Mouse (Mus musculus) C2C12 (cell line): ENCODE results near the gene Tbcd. TPM values are rescaled to one million over a fixed set of nuclear protein-coding genes. Genes with fewer than 3 reads are reported as not detected.

ENCODE experiments used
- H3K27me3 ChIP-seq: one replicate; pipeline ENCODE4 v1.6.1; 2011; ENCODE audit not compliant: control insufficient read depth, insufficient read depth, insufficient read length
- H3K36me3 ChIP-seq: one replicate; pipeline ENCODE4 v1.6.1; 2011; ENCODE audit not compliant: control insufficient read depth, insufficient read depth
- H3K4me3 ChIP-seq: one replicate; pipeline ENCODE4 v1.5.1; 2011; ENCODE audit warnings: mild to moderate bottlenecking, control low read depth; ENCODE audit not compliant: poor library complexity, insufficient read depth, severe bottlenecking
- H3K79me2 ChIP-seq: one replicate; pipeline ENCODE4 v1.6.1; 2011; ENCODE audit not compliant: control insufficient read depth, insufficient read depth
- H3K79me3 ChIP-seq: one replicate; pipeline ENCODE4 v1.6.1; 2011; ENCODE audit warnings: low read depth, control low read depth
- H3ac ChIP-seq: one replicate; pipeline ENCODE3; 2011; ENCODE audit warnings: low read depth; ENCODE audit not compliant: control insufficient read depth, insufficient read length
- CEBPB ChIP-seq: IDR thresholded peaks from one replicate; pipeline ENCODE4 v1.6.1; 2011; ENCODE audit warnings: low read depth, mild to moderate bottlenecking, control low read depth, moderate library complexity
- CTCF ChIP-seq: IDR thresholded peaks from one replicate; pipeline ENCODE4 v1.5.1; 2011; ENCODE audit not compliant: control insufficient read depth, insufficient read depth, insufficient read length
- FOSL1 ChIP-seq: IDR thresholded peaks from one replicate; pipeline ENCODE4 v1.8.0; 2011; ENCODE audit warnings: mild to moderate bottlenecking, low read length; ENCODE audit not compliant: poor library complexity, insufficient read depth, severe bottlenecking
- MAX ChIP-seq: IDR thresholded peaks from one replicate; pipeline ENCODE4 v1.6.1; 2011; ENCODE audit warnings: mild to moderate bottlenecking, control low read depth
- MYOD1 ChIP-seq: IDR thresholded peaks from one replicate; pipeline ENCODE4 v1.6.1; 2011; ENCODE audit warnings: low read depth; ENCODE audit not compliant: control insufficient read depth, insufficient read length
- MYOG ChIP-seq: IDR thresholded peaks from one replicate; pipeline ENCODE4 v1.6.1; 2011; ENCODE audit not compliant: control insufficient read depth, insufficient read length; ENCODE audit errors: extremely low read depth
- USF1 ChIP-seq: IDR thresholded peaks from one replicate; pipeline ENCODE4 v1.6.1; 2011; ENCODE audit warnings: low read depth, mild to moderate bottlenecking, control low read depth, moderate library complexity
- polyA plus RNA-seq: library from polyadenylated mRNA; unstranded; fragments of >200 nt; fragmentation: generic; extraction: Trizol; gene quantifications from one replicate; pipeline ENCODE4 v1.2.1, GENCODE M21; 2012; ENCODE audit warnings: missing spikeins

Tbcd gene
- polyA plus RNA-seq, 1 experiment = 69.2 TPM

- TF ChIP-seq MYOD1 = no peak
- no peak for TF ChIP-seq MYOG
- no peak for TF ChIP-seq FOSL1
- TF ChIP-seq USF1 = no peak
- TF ChIP-seq CEBPB = no peak
- TF ChIP-seq MAX = no peak
Observed at GRCm38 (mm10) chr11:121648166-121648565, 196.4 kb downstream of the Tbcd start.

GRCm38 (mm10) chr11:121649900-121650299 is 198.2 kb downstream of the Tbcd start:
- TF ChIP-seq FOSL1 = no peak
- TF ChIP-seq MYOG = no peak
- no peak for TF ChIP-seq CTCF
- no peaks in the 10 kb centered on the region for H3K79me2 ChIP-seq
- no peak overlapping the region for H3K4me3 ChIP-seq
- H3K27me3 ChIP-seq = no peaks in the 10 kb centered on the region
- peaks cover 8% of the 10 kb centered on the region for H3K36me3 ChIP-seq
- H3K79me3 ChIP-seq = no peaks in the 10 kb centered on the region
- no peak overlapping the region for H3ac ChIP-seq

More at GRCm38 (mm10) chr11:121648166-121648565, 196.4 kb downstream of the Tbcd start:
- Histone ChIP-seq H3ac (no peak overlapping the region), H3K27me3 (no peaks in the 10 kb centered on the region), H3K4me3 (no peak overlapping the region), H3K36me3 (peaks cover 2% of the 10 kb centered on the region), H3K79me2 (no peaks in the 10 kb centered on the region), H3K79me3 (no peaks in the 10 kb centered on the region)

- Histone ChIP-seq H3K36me3 (peaks cover 8% of the 10 kb centered on the region), H3K27me3 (no peaks in the 10 kb centered on the region), H3K79me2 (no peaks in the 10 kb centered on the region), H3K79me3 (no peaks in the 10 kb centered on the region), H3ac (no peak overlapping the region), H3K4me3 (no peak overlapping the region)
- no peak for TF ChIP-seq USF1
- TF ChIP-seq FOSL1 = no peak
- TF ChIP-seq CEBPB = no peak
- no peak for TF ChIP-seq CTCF
- TF ChIP-seq MYOD1 = no peak
- TF ChIP-seq MYOG = no peak
- no peak for TF ChIP-seq MAX
Observed at GRCm38 (mm10) chr11:121650668-121651067, 198.9 kb downstream of the Tbcd start.

GRCm38 (mm10) chr11:121651556-121651955 is 199.8 kb downstream of the Tbcd start:
- no peak for TF ChIP-seq USF1
- TF ChIP-seq MYOD1 = no peak
- peaks cover 8% of the 10 kb centered on the region for H3K36me3 ChIP-seq

DNA sequence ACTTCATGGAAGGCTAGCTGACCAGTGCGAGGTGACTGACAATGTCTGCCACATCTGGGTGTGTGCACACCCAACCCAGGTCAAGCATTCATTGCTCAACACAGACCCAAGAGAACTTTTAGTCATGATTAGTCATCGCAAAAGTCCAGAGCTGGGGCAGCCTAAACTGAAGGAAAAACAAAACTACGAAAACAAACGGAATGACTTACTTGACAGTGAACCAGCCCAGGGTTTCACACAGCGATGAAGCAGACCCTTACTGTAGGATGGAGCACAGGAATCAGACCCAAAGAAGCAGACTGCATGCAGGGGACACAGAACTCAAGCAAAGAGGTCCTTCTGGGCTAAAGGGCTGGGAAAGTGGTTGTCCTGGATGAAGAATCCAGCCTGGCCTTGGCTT is 200.2 kb downstream of the Tbcd start:
- H3K27me3 ChIP-seq = no peaks in the 10 kb centered on the region
- TF ChIP-seq MYOG (no peak), CEBPB (peak; percentile 99), MAX (peak; percentile 56), CTCF (no peak), FOSL1 (peak; percentile 95), MYOD1 (no peak), USF1 (no peak)

More at GRCm38 (mm10) chr11:121651556-121651955, 199.8 kb downstream of the Tbcd start:
- Histone ChIP-seq H3K79me3 (no peaks in the 10 kb centered on the region), H3K4me3 (no peak overlapping the region), H3K79me2 (no peaks in the 10 kb centered on the region), H3ac (no peak overlapping the region), H3K27me3 (no peaks in the 10 kb centered on the region)

DNA sequence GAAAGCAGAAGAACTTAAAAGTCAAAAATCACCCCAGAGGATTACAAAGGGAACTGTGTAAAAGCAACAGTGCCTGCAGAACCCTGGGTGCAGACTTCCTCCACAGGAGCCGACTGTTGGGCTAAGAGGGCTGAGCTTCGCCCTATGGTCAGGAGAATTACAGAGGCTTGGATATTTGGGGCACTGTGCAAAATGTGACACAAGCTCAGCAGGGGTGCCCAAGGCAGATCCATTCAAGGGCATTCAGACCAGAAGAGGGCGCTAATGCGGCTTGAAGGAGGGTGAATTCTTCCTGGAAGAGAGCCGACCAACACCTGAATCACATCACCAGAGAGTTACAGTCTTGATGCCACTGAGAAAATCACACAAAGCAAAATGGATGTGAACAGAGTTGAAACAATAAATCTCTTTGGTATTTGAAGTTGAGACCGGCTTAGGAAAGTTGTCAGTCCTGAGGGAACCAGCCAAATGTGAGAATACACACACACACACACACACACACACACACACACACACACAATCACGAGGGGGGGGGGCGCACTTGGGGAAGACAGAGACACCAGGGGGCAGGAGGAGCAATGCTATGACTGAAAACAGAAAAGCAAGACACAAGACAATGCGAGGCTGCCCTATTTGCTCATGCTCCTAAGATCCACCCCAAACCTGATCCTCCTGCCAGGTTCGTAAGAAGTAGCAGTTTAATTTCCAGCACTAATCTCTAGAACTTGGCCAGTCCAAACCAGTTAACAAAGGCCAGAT is 201.0 kb downstream of the Tbcd start:
- TF ChIP-seq CTCF = peak; percentile 64
- TF ChIP-seq MYOG = no peak
- TF ChIP-seq MAX = no peak
- TF ChIP-seq FOSL1 = no peak
- Histone ChIP-seq H3K4me3 (no peak overlapping the region), H3K79me3 (no peaks in the 10 kb centered on the region), H3K27me3 (no peaks in the 10 kb centered on the region), H3ac (no peak overlapping the region), H3K79me2 (no peaks in the 10 kb centered on the region), H3K36me3 (peaks cover 8% of the 10 kb centered on the region)

More for the DNA sequence above, 200.2 kb downstream of the Tbcd start:
- Histone ChIP-seq H3K4me3 (no peak overlapping the region), H3K36me3 (peaks cover 8% of the 10 kb centered on the region), H3K79me3 (no peaks in the 10 kb centered on the region), H3K79me2 (no peaks in the 10 kb centered on the region), H3ac (peak overlapping the region; percentile 2)
